Mouse (Mus musculus): Measurements from ENCODE around the gene Bag5.

GRCm38 (mm10) chr12:111704609-111705008 is 8.4 kb downstream of the Bag5 start:
- TF ChIP-seq CTCF (IDR thresholded peaks at IDR 0.05; ENCODE audit: borderline replicate concordance, insufficient read depth, low read depth, low read length) (no peak), POLR2A (IDR thresholded peaks at IDR 0.05; ENCODE audit: borderline replicate concordance, insufficient read depth, low read length) (no peak)
